Comparison of ENCODE assay signal across 8 mouse cellular contexts in the genomic region with DNA sequence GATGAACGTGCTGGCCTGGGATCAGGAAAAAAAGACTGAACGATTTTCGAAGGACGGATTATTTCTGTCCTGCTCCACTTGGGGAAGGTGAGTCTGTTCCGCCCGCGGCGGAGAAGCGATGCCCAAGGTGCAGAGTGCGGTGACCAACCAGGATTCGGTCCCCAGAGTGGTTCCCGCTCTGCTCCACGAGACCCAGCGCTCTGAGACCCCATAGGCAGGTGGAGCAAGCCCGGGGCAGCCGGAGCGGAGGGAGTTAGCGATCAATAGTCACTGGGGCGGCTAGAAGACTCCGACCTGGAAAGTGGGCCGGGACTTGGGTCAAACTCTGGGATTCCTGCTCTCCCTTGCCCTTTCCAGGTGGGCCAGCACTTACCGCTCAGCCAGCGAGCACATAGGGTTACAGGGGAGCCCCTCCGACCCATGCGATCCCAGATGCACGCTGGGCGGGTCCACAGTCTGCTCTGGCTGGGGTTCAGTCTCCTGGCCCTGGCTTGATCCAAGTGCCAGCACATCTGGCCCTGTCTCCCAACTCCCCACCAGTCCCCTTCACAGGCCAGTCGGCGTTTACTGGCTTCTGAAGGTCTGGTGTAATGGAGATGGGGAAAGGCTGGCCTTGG. TPM values are rescaled to one million over a fixed set of nuclear protein-coding genes. Genes with fewer than 3 reads are reported as not detected.
A peak's percentile ranks its signal among the peaks of the same experiment; 100 is the strongest.
DNase-seq lines count a peak whose midpoint lies in the region; ATAC-seq and TF ChIP-seq lines count a peak whose summit lies in the region.

No protein-coding gene starts in this region.

- ATAC-seq in lung, postnatal 0 days: 0 out of 2 replicates have a peak, but pooled peaks have one; percentile 17
- ATAC-seq in forebrain, embryonic 11.5 days (replicated peaks; ENCODE audit: low FRiP score): no peak
- no peak; the same call in 1 of the 2 replicates for ATAC-seq in limb, embryonic 13.5 days (ENCODE audit: low FRiP score, low read depth)

- peak overlapping the region; percentile 75 for H3K4me2 ChIP-seq in lung, postnatal 0 days (replicated peaks; ENCODE audit: low read depth, low read length)
- H3K4me2 ChIP-seq in forebrain, embryonic 11.5 days (ENCODE audit: low read depth, low read length, severe bottlenecking): peak overlapping the region; percentile 44
- peak overlapping the region; percentile 79 for H3K4me2 ChIP-seq in limb, embryonic 13.5 days (replicated peaks)

- no peak overlapping the region for H3K27ac ChIP-seq in lung, postnatal 0 days (ENCODE audit: low read length)
- no peak overlapping the region for H3K27ac ChIP-seq in forebrain, embryonic 11.5 days (ENCODE audit: low read depth, low read length)
- H3K27ac ChIP-seq in limb, embryonic 13.5 days: no peak overlapping the region

- DNase-seq in lung, postnatal 0 days (ENCODE audit: low spot score): peak; percentile 26
- no peak for DNase-seq in lung, adult 18-20 months
- DNase-seq in forebrain, embryonic 11.5 days (ENCODE audit: low spot score): peak; percentile 68
- DNase-seq in skeletal muscle tissue, adult 2 months (ENCODE audit: low read depth, low spot score): peak; percentile 17
- no peak for DNase-seq in frontal cortex, postnatal 10 days (ENCODE audit: low spot score in 2 of 2)
- no peak for DNase-seq in urinary bladder, adult 2 months (ENCODE audit: low spot score)
- no peak for DNase-seq in right cerebral cortex, adult 2 months (ENCODE audit: low spot score in 2 of 2)

- no peak for TF ChIP-seq CTCF in lung, postnatal 0 days (IDR thresholded peaks at IDR 0.05)

- peak overlapping the region; percentile 41 for H3K4me3 ChIP-seq in lung, postnatal 0 days (ENCODE audit: low read depth, low read length)
- peak overlapping the region; percentile 30 for H3K4me3 ChIP-seq in forebrain, embryonic 11.5 days (ENCODE audit: low read depth, low read length)
- H3K4me3 ChIP-seq in limb, embryonic 13.5 days: peak overlapping the region; percentile 45

- no peaks in the 10 kb centered on the region for H3K27me3 ChIP-seq in lung, postnatal 0 days (replicated peaks; ENCODE audit: insufficient read depth, low read length)
- H3K27me3 ChIP-seq in forebrain, embryonic 11.5 days (ENCODE audit: control insufficient read depth, insufficient read depth, low read length): peaks cover 18% of the 10 kb centered on the region
- H3K27me3 ChIP-seq in limb, embryonic 13.5 days: peaks cover 31% of the 10 kb centered on the region

- 14% methylated on average over 29 of the region's 29 CpGs for WGBS in lung, postnatal 0 days
- WGBS in forebrain, embryonic 11.5 days: 2% methylated on average over 29 of the region's 29 CpGs
- 2% methylated on average over 29 of the region's 29 CpGs for WGBS in limb, embryonic 13.5 days

- 0 out of 2 replicates have a peak, but pooled peaks cover 5% of the 10 kb centered on the region for H3K4me1 ChIP-seq in lung, postnatal 0 days (ENCODE audit: insufficient read depth, low read depth, low read length)
- H3K4me1 ChIP-seq in forebrain, embryonic 11.5 days (replicated peaks; ENCODE audit: control insufficient read depth, insufficient read depth, low read length): no peaks in the 10 kb centered on the region
- H3K4me1 ChIP-seq in limb, embryonic 13.5 days: peaks cover 23% of the 10 kb centered on the region

- no peak for TF ChIP-seq EP300 in lung, postnatal 0 days (IDR thresholded peaks at IDR 0.05)

- peak overlapping the region; percentile 37; the same call in 1 of the 2 replicates for H3K9ac ChIP-seq in lung, postnatal 0 days (replicated peaks; ENCODE audit: low read depth)
- 0 out of 2 replicates have a peak overlapping the region, but pooled peaks have one; percentile 14 for H3K9ac ChIP-seq in forebrain, embryonic 11.5 days (ENCODE audit: low read length)
- H3K9ac ChIP-seq in limb, embryonic 13.5 days: peak overlapping the region; percentile 60

- no peaks in the 10 kb centered on the region for H3K36me3 ChIP-seq in lung, postnatal 0 days (ENCODE audit: insufficient read depth, low read length)
- H3K36me3 ChIP-seq in forebrain, embryonic 11.5 days (ENCODE audit: control insufficient read depth, insufficient read depth, low read length): no peaks in the 10 kb centered on the region
- H3K36me3 ChIP-seq in limb, embryonic 13.5 days: no peaks in the 10 kb centered on the region

- no peaks in the 10 kb centered on the region for H3K9me3 ChIP-seq in lung, postnatal 0 days (ENCODE audit: low read length)
- H3K9me3 ChIP-seq in forebrain, embryonic 11.5 days (ENCODE audit: control insufficient read depth, low read length): no peaks in the 10 kb centered on the region
- no peaks in the 10 kb centered on the region for H3K9me3 ChIP-seq in limb, embryonic 13.5 days

RNA-seq across cellular contexts. Expression of gene Il1rl2, which starts 1.4 kb away (rescaled TPM):
- polyA plus RNA-seq in lung, postnatal 0 days (2015; fragmentation: Nextera tagmentation; extraction: Ambion mirVana): 6.3 and 8.2 TPM in 2 replicates
- polyA plus RNA-seq in forebrain, embryonic 11.5 days (2014; fragmentation: Nextera tagmentation; extraction: Ambion mirVana): 0.93 and 0.99 TPM in 2 replicates
- 4.3 and 5.1 TPM in 2 replicates for polyA plus RNA-seq in limb, embryonic 13.5 days (2015; fragmentation: Nextera tagmentation; extraction: Ambion mirVana)
- polyA plus RNA-seq in urinary bladder, adult 2 months (2012; rRNA removed): 7.2 and 8.8 TPM in 2 replicates

Comparison
In these comparisons a context has a peak if more than half of its experiments do, and no peak if none do; other contexts are left out.
1. DNase-seq: peak in lung, postnatal 0 days (single experiment), forebrain, embryonic 11.5 days (single experiment) and skeletal muscle tissue, adult 2 months (single experiment); none in lung, adult 18-20 months (0 of 2), frontal cortex, postnatal 10 days (0 of 2), urinary bladder, adult 2 months (single experiment) and right cerebral cortex, adult 2 months (0 of 2).
2. Peak in every context shown above with its lines, with median percentiles within 50 percentile points of each other: H3K4me2 ChIP-seq, H3K4me3 ChIP-seq and H3K9ac ChIP-seq.